Mouse (Mus musculus): ENCODE measurements at regions not wholly inside any gene's neighbourhood (a gene's known extent, or its start where the extent isn't known, plus 50 kb on each side); places are given as distances from the start of the nearest gene placed in this dataset.
"Not testable (repeated sequence)": the region's sequence is repeated elsewhere in the genome, so short reads cannot be mapped to it uniquely, and the experiment has no call there.

GRCm38 (mm10) chr12:5918030-5918429, 542.5 kb upstream of the Klhl29 start:
- Histone ChIP-seq H3K36me3 (ENCODE audit: control insufficient read depth, insufficient read depth, low read length) (no peaks in the 10 kb centered on the region), H3K9ac (ENCODE audit: low read length) (no peak overlapping the region), H3K4me3 (ENCODE audit: low read depth, low read length) (no peak overlapping the region), H3K4me2 (no peak overlapping the region), H3K4me1 (ENCODE audit: control insufficient read depth, insufficient read depth, low read length) (no peaks in the 10 kb centered on the region), H3K27me3 (ENCODE audit: control insufficient read depth, insufficient read depth, low read length) (no peaks in the 10 kb centered on the region), H3K9me3 (ENCODE audit: control insufficient read depth, low read length) (no peaks in the 10 kb centered on the region), H3K27ac (ENCODE audit: low read depth, low read length) (no peak overlapping the region)
- DNase-seq (ENCODE audit: low spot score, missing footprints) (no peak), ATAC-seq (ENCODE audit: low FRiP score) (no peak)
- WGBS: 91% methylated on average over 1 of the region's 1 CpGs

DNA sequence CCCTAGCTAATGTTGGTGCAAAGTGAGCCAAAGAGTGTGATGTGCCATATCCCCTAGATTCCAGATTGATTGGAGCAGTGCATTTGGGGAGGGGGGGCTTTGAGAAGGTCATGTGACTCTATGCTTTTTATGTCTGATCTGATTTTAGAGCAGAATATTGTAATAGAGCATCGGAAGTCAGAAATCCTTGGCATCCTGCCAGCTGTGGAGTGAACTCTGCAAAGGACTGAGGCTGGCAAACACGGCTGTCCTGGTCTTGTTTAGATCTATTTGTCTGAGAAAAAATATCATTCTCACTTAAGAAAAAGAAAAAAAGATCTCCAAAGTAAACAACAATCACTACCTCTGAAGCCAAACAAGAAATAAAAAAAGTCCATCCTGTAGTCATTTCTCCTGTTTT, 530.8 kb upstream of the Klhl29 start:
- WGBS: 69% methylated on average over 2 of the region's 2 CpGs
- H3K9me3 ChIP-seq (ENCODE audit: control insufficient read depth, low read length): no peaks in the 10 kb centered on the region
- ATAC-seq (ENCODE audit: low FRiP score) (no peak), DNase-seq (ENCODE audit: low spot score, missing footprints) (no peak)
- no peaks in the 10 kb centered on the region for H3K27me3 ChIP-seq (ENCODE audit: control insufficient read depth, insufficient read depth, low read length)
- H3K4me1 ChIP-seq (ENCODE audit: control insufficient read depth, insufficient read depth, low read length): no peaks in the 10 kb centered on the region
- no peak overlapping the region for H3K9ac ChIP-seq (ENCODE audit: low read length)
- H3K4me2 ChIP-seq: no peak overlapping the region
- no peak overlapping the region for H3K27ac ChIP-seq (ENCODE audit: low read depth, low read length)
- H3K4me3 ChIP-seq (ENCODE audit: low read depth, low read length): no peak overlapping the region
- no peaks in the 10 kb centered on the region for H3K36me3 ChIP-seq (ENCODE audit: control insufficient read depth, insufficient read depth, low read length)

DNA sequence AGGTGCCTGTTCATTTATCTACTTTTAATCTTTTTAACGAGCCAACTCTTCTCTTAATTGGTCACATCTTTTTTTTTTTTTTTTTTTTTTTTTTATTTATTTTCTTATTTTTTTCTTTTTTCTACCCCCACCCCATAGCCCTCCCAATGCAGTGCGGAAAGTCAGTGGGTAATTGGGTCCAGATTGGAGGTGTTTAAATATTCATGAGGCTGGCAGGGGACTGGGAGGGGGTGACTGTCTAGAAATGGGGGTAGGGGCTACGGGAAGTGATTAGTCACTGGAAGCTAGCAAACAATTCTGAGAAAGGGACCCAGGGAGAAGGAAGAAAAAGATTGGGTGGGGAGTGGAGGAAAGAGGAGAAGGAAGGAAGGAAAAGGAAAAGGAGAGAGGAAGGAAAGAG, 516.3 kb upstream of the Klhl29 start:
- not testable (repeated sequence) for H3K9me3 ChIP-seq (ENCODE audit: control insufficient read depth, low read length); H3K4me1 ChIP-seq (ENCODE audit: control insufficient read depth, insufficient read depth, low read length); H3K9ac ChIP-seq (ENCODE audit: low read length); DNase-seq (ENCODE audit: low spot score, missing footprints); H3K4me2 ChIP-seq; H3K27ac ChIP-seq (ENCODE audit: low read depth, low read length); H3K27me3 ChIP-seq (ENCODE audit: control insufficient read depth, insufficient read depth, low read length); H3K4me3 ChIP-seq (ENCODE audit: low read depth, low read length); H3K36me3 ChIP-seq (ENCODE audit: control insufficient read depth, insufficient read depth, low read length)
- ATAC-seq (ENCODE audit: low FRiP score): 0 out of 2 replicates have a peak, but pooled peaks have one; percentile 50
- 67% methylated on average over 2 of the region's 3 CpGs for whole genome bisulfite sequencing

- H3K27me3 ChIP-seq (ENCODE audit: control insufficient read depth, insufficient read depth, low read length): no peaks in the 10 kb centered on the region
- DNase-seq (ENCODE audit: low spot score, missing footprints) (no peak), ATAC-seq (ENCODE audit: low FRiP score) (no peak)
These were observed 491.2 kb upstream of the Klhl29 start for GRCm38 (mm10) chr12:5866701-5867100.

DNA sequence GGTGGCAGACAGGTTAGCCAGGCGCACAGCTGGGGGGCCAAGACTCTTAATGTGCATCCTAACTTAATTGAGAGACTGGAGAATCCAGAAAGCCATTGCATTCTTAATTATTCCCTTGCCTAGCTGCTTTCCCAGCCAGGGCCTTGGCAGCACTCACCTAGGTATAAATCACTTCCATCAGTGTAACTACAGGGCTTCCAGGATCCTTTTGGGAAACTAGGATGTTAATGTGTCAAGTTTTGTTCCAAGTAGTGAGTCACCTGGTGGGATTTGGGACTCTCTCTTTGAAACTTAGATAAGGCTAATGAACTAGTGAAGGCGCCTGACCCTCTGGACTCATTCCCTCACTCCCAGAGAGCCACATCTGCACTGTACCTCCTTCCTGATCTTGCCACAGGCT, 484.3 kb upstream of the Klhl29 start:
- no peaks in the 10 kb centered on the region for H3K4me1 ChIP-seq (ENCODE audit: control insufficient read depth, insufficient read depth, low read length)
- no peak overlapping the region for H3K4me3 ChIP-seq (ENCODE audit: low read depth, low read length)
- H3K36me3 ChIP-seq (ENCODE audit: control insufficient read depth, insufficient read depth, low read length): no peaks in the 10 kb centered on the region
- DNase-seq (ENCODE audit: low spot score, missing footprints) (no peak), ATAC-seq (ENCODE audit: low FRiP score) (no peak)
- no peak overlapping the region for H3K27ac ChIP-seq (ENCODE audit: low read depth, low read length)
- no peaks in the 10 kb centered on the region for H3K27me3 ChIP-seq (ENCODE audit: control insufficient read depth, insufficient read depth, low read length)
- no peak overlapping the region for H3K9ac ChIP-seq (ENCODE audit: low read length)
- no peaks in the 10 kb centered on the region for H3K9me3 ChIP-seq (ENCODE audit: control insufficient read depth, low read length)
- 83% methylated on average over 2 of the region's 2 CpGs for WGBS
- H3K4me2 ChIP-seq: no peak overlapping the region

More at GRCm38 (mm10) chr12:5866701-5867100, 491.2 kb upstream of the Klhl29 start:
- H3K4me1 ChIP-seq (ENCODE audit: control insufficient read depth, insufficient read depth, low read length): no peaks in the 10 kb centered on the region
- no peaks in the 10 kb centered on the region for H3K9me3 ChIP-seq (ENCODE audit: control insufficient read depth, low read length)
- no peak overlapping the region for H3K4me2 ChIP-seq
- H3K9ac ChIP-seq (ENCODE audit: low read length): no peak overlapping the region
- H3K27ac ChIP-seq (ENCODE audit: low read depth, low read length): no peak overlapping the region
- H3K4me3 ChIP-seq (ENCODE audit: low read depth, low read length): no peak overlapping the region
- no peaks in the 10 kb centered on the region for H3K36me3 ChIP-seq (ENCODE audit: control insufficient read depth, insufficient read depth, low read length)

DNA sequence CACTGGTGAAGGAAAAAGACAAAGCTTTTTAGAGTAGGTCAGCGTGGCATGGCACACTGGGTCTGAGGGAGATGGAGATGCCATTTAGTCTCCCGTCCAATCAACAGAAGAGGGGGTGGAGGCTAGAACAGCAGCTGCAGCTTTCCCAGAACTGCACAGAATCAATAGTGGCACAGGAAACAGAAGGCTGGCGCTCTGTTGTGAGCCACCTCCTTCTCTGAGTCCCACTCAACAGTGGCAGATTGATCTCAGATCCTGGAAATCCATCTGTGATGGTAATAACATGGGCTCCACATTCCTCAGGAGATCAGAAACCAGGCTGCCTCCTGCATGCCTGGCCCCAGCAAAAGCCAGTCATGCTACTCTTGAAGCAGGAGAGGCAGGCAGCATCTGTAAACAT, 480.9 kb upstream of the Klhl29 start:
- H3K27ac ChIP-seq (ENCODE audit: low read depth, low read length): no peak overlapping the region
- no peaks in the 10 kb centered on the region for H3K36me3 ChIP-seq (ENCODE audit: control insufficient read depth, insufficient read depth, low read length)
- H3K4me3 ChIP-seq (ENCODE audit: low read depth, low read length): no peak overlapping the region
- H3K9me3 ChIP-seq (ENCODE audit: control insufficient read depth, low read length): no peaks in the 10 kb centered on the region
- DNase-seq (ENCODE audit: low spot score, missing footprints) (no peak), ATAC-seq (ENCODE audit: low FRiP score) (no peak)
- H3K9ac ChIP-seq (ENCODE audit: low read length): no peak overlapping the region
- WGBS: 56% methylated on average over 3 of the region's 3 CpGs
- H3K4me1 ChIP-seq (ENCODE audit: control insufficient read depth, insufficient read depth, low read length): no peaks in the 10 kb centered on the region
- H3K27me3 ChIP-seq (ENCODE audit: control insufficient read depth, insufficient read depth, low read length): no peaks in the 10 kb centered on the region
- no peak overlapping the region for H3K4me2 ChIP-seq

DNA sequence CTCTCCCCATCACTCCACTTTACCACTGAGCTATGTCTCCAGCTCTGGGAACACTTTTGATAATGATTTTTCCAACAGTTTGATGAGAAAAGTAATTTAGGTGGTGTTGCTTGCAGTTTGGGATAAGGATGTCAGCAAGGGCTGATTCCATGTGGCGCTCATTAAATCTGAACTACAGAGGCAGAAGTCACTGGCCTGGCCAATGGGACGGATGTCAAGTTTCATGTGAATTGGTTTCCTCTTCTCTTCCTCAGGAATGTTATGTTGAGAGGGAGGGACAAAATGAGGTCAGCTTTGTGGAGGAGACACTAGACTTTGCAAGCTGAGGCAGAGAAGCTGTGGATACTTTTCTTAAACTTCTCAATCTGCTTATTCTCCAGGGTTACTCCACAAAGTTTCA, 434.9 kb upstream of the Klhl29 start:
- DNase-seq (ENCODE audit: low spot score, missing footprints) (no peak), ATAC-seq (ENCODE audit: low FRiP score) (no peak)
- no peaks in the 10 kb centered on the region for H3K9me3 ChIP-seq (ENCODE audit: control insufficient read depth, low read length)
- no peaks in the 10 kb centered on the region for H3K36me3 ChIP-seq (ENCODE audit: control insufficient read depth, insufficient read depth, low read length)
- H3K27me3 ChIP-seq (ENCODE audit: control insufficient read depth, insufficient read depth, low read length): no peaks in the 10 kb centered on the region
- no peak overlapping the region for H3K4me2 ChIP-seq
- 81% methylated on average over 2 of the region's 2 CpGs for WGBS
- no peak overlapping the region for H3K27ac ChIP-seq (ENCODE audit: low read depth, low read length)
- no peak overlapping the region for H3K4me3 ChIP-seq (ENCODE audit: low read depth, low read length)
- no peak overlapping the region for H3K9ac ChIP-seq (ENCODE audit: low read length)
- H3K4me1 ChIP-seq (ENCODE audit: control insufficient read depth, insufficient read depth, low read length): peaks cover 4% of the 10 kb centered on the region; the same call in 1 of the 2 replicates

DNA sequence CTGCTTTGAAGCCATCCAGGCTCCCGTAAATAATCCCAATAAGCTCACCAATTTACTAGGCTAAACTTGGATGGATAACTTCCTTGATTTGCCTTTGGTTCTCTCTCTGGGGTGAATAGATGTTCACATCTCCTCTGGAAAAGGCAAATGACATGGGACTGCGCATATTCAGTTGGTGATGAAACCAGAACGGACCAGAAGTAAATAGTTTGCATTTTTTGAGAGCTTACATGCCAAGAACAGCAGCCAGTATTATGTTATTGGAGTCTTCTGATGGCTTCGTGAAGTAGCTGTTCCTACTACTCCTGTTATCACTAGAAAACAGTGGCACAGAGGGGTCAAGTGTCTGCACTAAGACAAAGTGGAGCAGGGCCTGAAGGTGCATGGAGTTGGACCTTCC, 434.5 kb upstream of the Klhl29 start:
- Histone ChIP-seq H3K4me3 (ENCODE audit: low read depth, low read length) (no peak overlapping the region), H3K9ac (ENCODE audit: low read length) (no peak overlapping the region), H3K4me2 (no peak overlapping the region), H3K27me3 (ENCODE audit: control insufficient read depth, insufficient read depth, low read length) (no peaks in the 10 kb centered on the region), H3K9me3 (ENCODE audit: control insufficient read depth, low read length) (no peaks in the 10 kb centered on the region), H3K36me3 (ENCODE audit: control insufficient read depth, insufficient read depth, low read length) (no peaks in the 10 kb centered on the region), H3K27ac (ENCODE audit: low read depth, low read length) (no peak overlapping the region), H3K4me1 (ENCODE audit: control insufficient read depth, insufficient read depth, low read length) (peaks cover 4% of the 10 kb centered on the region; the same call in 1 of the 2 replicates)
- ATAC-seq (ENCODE audit: low FRiP score) (no peak), DNase-seq (ENCODE audit: low spot score, missing footprints) (no peak)
- WGBS: 72% methylated on average over 4 of the region's 4 CpGs

DNA sequence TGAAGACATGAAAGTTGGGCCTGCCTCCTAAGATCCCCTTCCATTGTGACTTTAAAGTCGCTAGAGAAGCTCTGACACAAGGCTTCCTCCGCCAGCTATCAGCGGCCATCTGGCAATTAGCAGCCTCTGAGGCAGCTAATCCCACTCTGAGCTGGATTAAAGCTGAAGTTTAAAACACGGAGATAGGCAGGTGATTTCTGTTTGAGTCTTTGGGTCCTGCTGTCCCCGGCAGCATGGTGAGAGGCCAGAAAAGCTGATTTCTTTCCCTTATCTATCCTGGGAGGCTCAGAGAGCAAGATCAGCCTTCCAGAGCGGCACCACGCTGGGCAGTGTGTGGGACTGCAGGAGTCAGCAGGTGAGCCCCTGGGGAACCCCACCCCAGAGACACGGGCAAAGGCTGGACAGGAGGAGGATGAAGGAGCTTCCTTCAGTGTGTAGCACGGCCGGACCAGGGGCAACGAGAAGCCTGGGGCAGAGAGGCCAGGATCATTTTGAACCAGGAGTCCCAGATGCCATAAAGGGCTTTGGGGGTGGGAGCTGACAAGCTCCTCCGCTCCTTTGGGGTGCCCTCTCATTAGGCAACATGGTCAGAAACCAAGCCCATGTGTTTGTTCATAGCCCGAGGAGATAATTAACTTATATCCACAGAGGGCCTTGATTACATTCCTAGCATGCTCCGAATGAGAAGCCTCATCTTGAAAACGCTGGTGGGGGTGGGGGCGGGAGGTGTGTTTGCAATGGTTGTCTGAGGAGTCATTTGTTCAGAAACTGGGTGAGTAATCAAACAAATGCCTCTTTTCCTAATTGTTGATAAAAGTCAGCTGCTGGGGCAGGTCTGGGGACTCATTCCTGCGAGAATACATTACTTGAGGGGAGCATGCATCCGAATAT, 432.8 kb upstream of the Klhl29 start:
- Histone ChIP-seq H3K4me1 (ENCODE audit: control insufficient read depth, insufficient read depth, low read length) (peaks cover 4% of the 10 kb centered on the region; the same call in 1 of the 2 replicates), H3K9ac (ENCODE audit: low read length) (no peak overlapping the region), H3K27ac (ENCODE audit: low read depth, low read length) (no peak overlapping the region), H3K27me3 (ENCODE audit: control insufficient read depth, insufficient read depth, low read length) (no peaks in the 10 kb centered on the region), H3K4me3 (ENCODE audit: low read depth, low read length) (no peak overlapping the region), H3K9me3 (ENCODE audit: control insufficient read depth, low read length) (no peaks in the 10 kb centered on the region), H3K36me3 (ENCODE audit: control insufficient read depth, insufficient read depth, low read length) (no peaks in the 10 kb centered on the region), H3K4me2 (no peak overlapping the region)
- peak; percentile 83 for ATAC-seq (ENCODE audit: low FRiP score)
- peak; percentile 87 for DNase-seq (ENCODE audit: low spot score, missing footprints)
- WGBS: 22% methylated on average over 18 of the region's 18 CpGs
